Mouse (Mus musculus) CD8-positive naive resting alpha-beta T cell, adult 2 months (primary cell): ENCODE measurements around the gene Tnip3.

Experiments
- DNase-seq, 2 experiments: peaks; one replicate each; pipeline ENCODE4 v3.0.0; 2022; ENCODE audit warnings: low read depth in 2 of 2, low spot score in 2 of 2

Gene Tnip3

GRCm38 (mm10) chr6:65584870-65585332, 59.8 kb downstream of the Tnip3 start:
- DNase-seq = no peak

GRCm38 (mm10) chr6:65585333-65586053, 60.4 kb downstream of the Tnip3 start:
- no peak for DNase-seq

GRCm38 (mm10) chr6:65588847-65589246, 63.7 kb downstream of the Tnip3 start:
- no peak for DNase-seq

GRCm38 (mm10) chr6:65590018-65590417, 64.9 kb downstream of the Tnip3 start:
- DNase-seq = no peak

GRCm38 (mm10) chr6:65594171-65594570, 69.1 kb downstream of the Tnip3 start:
- no peak for DNase-seq

GRCm38 (mm10) chr6:65595371-65595770, 70.3 kb downstream of the Tnip3 start:
- no peak for DNase-seq

GRCm38 (mm10) chr6:65597056-65597818, 72.1 kb downstream of the Tnip3 start:
- no peak for DNase-seq

- no peak for DNase-seq
These were observed 73.4 kb downstream of the Tnip3 start for GRCm38 (mm10) chr6:65598522-65598921.

GRCm38 (mm10) chr6:65599865-65600739, 75.0 kb downstream of the Tnip3 start:
- DNase-seq = peak; percentile 9 to 28

GRCm38 (mm10) chr6:65600887-65601286, 75.8 kb downstream of the Tnip3 start:
- DNase-seq = no peak

- no peak for DNase-seq
These were observed 80.7 kb downstream of the Tnip3 start for GRCm38 (mm10) chr6:65605778-65606177.

- DNase-seq = no peak
These were observed 81.8 kb downstream of the Tnip3 start for GRCm38 (mm10) chr6:65606946-65607345.

- no peak for DNase-seq
These were observed 86.7 kb downstream of the Tnip3 start for GRCm38 (mm10) chr6:65611834-65612233.

- DNase-seq = no peak
These were observed 88.9 kb downstream of the Tnip3 start for GRCm38 (mm10) chr6:65613924-65614585.

- no peak for DNase-seq
These were observed 90.5 kb downstream of the Tnip3 start for GRCm38 (mm10) chr6:65615641-65616040.

GRCm38 (mm10) chr6:65621260-65621659, 96.1 kb downstream of the Tnip3 start:
- no peak for DNase-seq

GRCm38 (mm10) chr6:65623016-65623715, 98.1 kb downstream of the Tnip3 start:
- no peak for DNase-seq

- no peak for DNase-seq
These were observed 105.5 kb downstream of the Tnip3 start for GRCm38 (mm10) chr6:65630578-65630977.

- no peak for DNase-seq
These were observed 107.1 kb downstream of the Tnip3 start for GRCm38 (mm10) chr6:65632184-65632583.

- no peak for DNase-seq
These were observed 117.3 kb downstream of the Tnip3 start for GRCm38 (mm10) chr6:65642431-65642830.
